Mouse (Mus musculus) midbrain, embryonic 13.5 days (tissue): ENCODE measurements at regions not wholly inside any gene's neighbourhood (a gene's known extent, or its start where the extent isn't known, plus 50 kb on each side); places are given as distances from the start of the nearest gene placed in this dataset.
A peak's percentile ranks its signal among the peaks of the same experiment; 100 is the strongest.

Experiments
- ATAC-seq: fragments of 200-750 bp; cut with Nextera tagmentation; 2 replicates; pipeline ENCODE4 v1.8.0; 2017; ENCODE audit warnings: mild to moderate bottlenecking, moderate TSS enrichment, moderate library complexity
- H3K27ac ChIP-seq: fragments of 300-500 bp; sonication (generic); 2 replicates; pipeline ENCODE4 v1.5.1; 2015; ENCODE audit warnings: inconsistent platforms, mild to moderate bottlenecking, moderate library complexity
- H3K27me3 ChIP-seq: fragments of 300-500 bp; sonication (generic); 2 replicates; pipeline ENCODE4 v1.6.1; 2015; ENCODE audit warnings: mild to moderate bottlenecking, inconsistent platforms
- H3K36me3 ChIP-seq: fragments of 300-500 bp; sonication (generic); 2 replicates; pipeline ENCODE4 v1.6.1; 2015; ENCODE audit warnings: mild to moderate bottlenecking, inconsistent platforms
- H3K4me1 ChIP-seq: fragments of 300-500 bp; sonication (generic); replicated peaks from 2 replicates; pipeline ENCODE4 v1.6.1; 2015; ENCODE audit warnings: inconsistent platforms
- H3K4me2 ChIP-seq: fragments of 300-500 bp; sonication (generic); replicated peaks from 2 replicates; pipeline ENCODE4 v1.6.1; 2015; ENCODE audit warnings: moderate library complexity, mild to moderate bottlenecking, inconsistent platforms
- H3K4me3 ChIP-seq: fragments of 300-500 bp; sonication (generic); replicated peaks from 2 replicates; pipeline ENCODE4 v1.5.1; 2015; ENCODE audit warnings: mild to moderate bottlenecking, inconsistent platforms
- H3K9ac ChIP-seq: fragments of 300-500 bp; sonication (generic); replicated peaks from 2 replicates; pipeline ENCODE4 v1.6.1; 2015; ENCODE audit warnings: mild to moderate bottlenecking, inconsistent platforms
- H3K9me3 ChIP-seq: fragments of 300-500 bp; sonication (generic); 2 replicates; pipeline ENCODE4 v1.6.1; 2016; ENCODE audit warnings: mild to moderate bottlenecking, inconsistent platforms
- WGBS: fragments of 180-500 bp; shearing (Covaris S2); methylation state at CpG from one replicate; pipeline ENCODE4 v1.1.7; 2015; 5-methylcytosine and 5-hydroxymethylcytosine counted together

- Histone ChIP-seq H3K27ac (no peak overlapping the region), H3K4me1 (peaks cover 38% of the 10 kb centered on the region), H3K9me3 (no peaks in the 10 kb centered on the region), H3K27me3 (0 out of 2 replicates have a peak, but pooled peaks cover 12% of the 10 kb centered on the region), H3K36me3 (no peaks in the 10 kb centered on the region), H3K4me2 (no peak overlapping the region), H3K9ac (no peak overlapping the region), H3K4me3 (no peak overlapping the region)
- WGBS = 21% methylated on average over 6 of the region's 6 CpGs
- ATAC-seq = peak; percentile 65
These were observed 212.4 kb upstream of the Atp5g3 start for GRCm38 (mm10) chr2:74123360-74124074.

DNA sequence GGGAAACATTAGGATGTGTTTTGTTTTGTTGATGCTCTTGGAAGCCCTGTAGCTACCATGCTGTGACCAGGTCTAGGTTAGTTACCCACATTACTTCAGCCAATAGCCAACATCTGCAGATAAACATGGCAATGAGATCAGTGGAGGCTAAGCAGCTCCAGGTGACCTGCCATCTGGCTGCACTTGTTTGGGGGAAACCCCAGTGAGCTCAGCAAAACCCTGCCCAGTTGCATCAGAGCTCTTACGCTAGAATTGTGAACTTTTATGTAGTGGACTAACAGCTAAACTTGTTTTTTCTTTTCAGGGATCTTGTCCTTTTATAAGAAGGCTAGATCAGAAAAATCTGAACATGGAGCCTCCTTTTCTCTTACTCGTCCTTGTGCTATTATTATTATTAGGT is 211.8 kb upstream of the Atp5g3 start:
- WGBS = 76% methylated on average over 2 of the region's 2 CpGs
- no peaks in the 10 kb centered on the region for H3K36me3 ChIP-seq
- H3K9me3 ChIP-seq = no peaks in the 10 kb centered on the region
- H3K4me2 ChIP-seq = no peak overlapping the region
- H3K4me3 ChIP-seq = no peak overlapping the region
- peaks cover 34% of the 10 kb centered on the region for H3K4me1 ChIP-seq
- ATAC-seq = no peak
- H3K9ac ChIP-seq = no peak overlapping the region
- 0 out of 2 replicates have a peak, but pooled peaks cover 17% of the 10 kb centered on the region for H3K27me3 ChIP-seq
- H3K27ac ChIP-seq = no peak overlapping the region

DNA sequence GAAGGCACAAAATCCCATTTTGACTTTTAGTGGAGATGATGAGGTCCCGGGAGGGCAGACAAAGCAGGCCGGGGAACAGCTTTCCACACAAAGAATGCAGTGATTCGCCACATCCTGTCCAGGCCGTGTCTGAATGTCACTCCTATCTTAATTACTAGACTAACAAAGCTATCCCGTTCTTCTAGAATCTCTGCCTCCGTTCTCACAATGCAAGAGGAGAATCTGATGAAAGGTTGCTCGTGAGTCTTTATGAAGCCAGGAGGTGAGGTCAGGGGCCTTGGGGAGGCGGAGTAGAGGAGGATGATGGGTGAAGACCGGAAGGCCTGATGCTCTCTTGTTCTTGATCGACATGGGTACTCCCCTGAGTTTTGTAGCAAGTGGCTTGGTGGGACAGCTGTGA is 208.9 kb upstream of the Atp5g3 start:
- no peak overlapping the region for H3K4me3 ChIP-seq
- H3K27ac ChIP-seq = peak overlapping the region; percentile 68
- no peak overlapping the region for H3K4me2 ChIP-seq
- peaks cover 28% of the 10 kb centered on the region for H3K4me1 ChIP-seq
- ATAC-seq = peak; percentile 37
- 42% methylated on average over 10 of the region's 10 CpGs for WGBS
- no peaks in the 10 kb centered on the region for H3K36me3 ChIP-seq
- H3K9ac ChIP-seq = peak overlapping the region; percentile 14; the same call in 1 of the 2 replicates
- no peaks in the 10 kb centered on the region for H3K9me3 ChIP-seq
- H3K27me3 ChIP-seq = 0 out of 2 replicates have a peak, but pooled peaks cover 9% of the 10 kb centered on the region

- Histone ChIP-seq H3K4me1 (peaks cover 28% of the 10 kb centered on the region), H3K36me3 (no peaks in the 10 kb centered on the region), H3K4me3 (no peak overlapping the region), H3K9me3 (no peaks in the 10 kb centered on the region), H3K9ac (peak overlapping the region; percentile 14; the same call in 1 of the 2 replicates), H3K27ac (peak overlapping the region; percentile 68), H3K27me3 (0 out of 2 replicates have a peak, but pooled peaks cover 9% of the 10 kb centered on the region), H3K4me2 (no peak overlapping the region)
- ATAC-seq = peak; percentile 52
- WGBS = 42% methylated on average over 17 of the region's 17 CpGs
These were observed 208.2 kb upstream of the Atp5g3 start for GRCm38 (mm10) chr2:74119167-74119937.

DNA sequence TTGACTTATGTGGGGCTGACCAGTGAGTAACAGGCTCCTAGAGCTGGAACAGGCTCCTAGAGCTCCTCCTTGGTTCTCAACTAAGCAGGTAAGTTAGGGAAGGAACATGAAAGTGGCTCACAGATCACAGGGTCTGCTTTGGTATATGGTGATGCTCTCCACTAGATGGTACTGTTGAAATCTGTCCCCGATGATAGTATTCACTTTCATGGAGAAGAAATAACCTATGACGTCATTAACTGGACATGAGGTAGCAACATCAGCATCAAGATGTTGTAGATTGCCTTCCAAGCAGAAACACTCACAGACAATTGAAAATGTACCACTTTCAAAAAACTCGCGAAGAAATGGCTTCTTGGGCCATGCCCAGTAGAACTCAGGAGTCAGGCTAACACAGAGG is 195.3 kb upstream of the Atp5g3 start:
- no peak overlapping the region for H3K4me2 ChIP-seq
- H3K36me3 ChIP-seq = no peaks in the 10 kb centered on the region
- H3K9ac ChIP-seq = no peak overlapping the region
- 87% methylated on average over 4 of the region's 4 CpGs for WGBS
- no peak overlapping the region for H3K4me3 ChIP-seq
- H3K9me3 ChIP-seq = no peaks in the 10 kb centered on the region
- H3K4me1 ChIP-seq = no peaks in the 10 kb centered on the region
- H3K27ac ChIP-seq = no peak overlapping the region
- H3K27me3 ChIP-seq = no peaks in the 10 kb centered on the region
- no peak for ATAC-seq

DNA sequence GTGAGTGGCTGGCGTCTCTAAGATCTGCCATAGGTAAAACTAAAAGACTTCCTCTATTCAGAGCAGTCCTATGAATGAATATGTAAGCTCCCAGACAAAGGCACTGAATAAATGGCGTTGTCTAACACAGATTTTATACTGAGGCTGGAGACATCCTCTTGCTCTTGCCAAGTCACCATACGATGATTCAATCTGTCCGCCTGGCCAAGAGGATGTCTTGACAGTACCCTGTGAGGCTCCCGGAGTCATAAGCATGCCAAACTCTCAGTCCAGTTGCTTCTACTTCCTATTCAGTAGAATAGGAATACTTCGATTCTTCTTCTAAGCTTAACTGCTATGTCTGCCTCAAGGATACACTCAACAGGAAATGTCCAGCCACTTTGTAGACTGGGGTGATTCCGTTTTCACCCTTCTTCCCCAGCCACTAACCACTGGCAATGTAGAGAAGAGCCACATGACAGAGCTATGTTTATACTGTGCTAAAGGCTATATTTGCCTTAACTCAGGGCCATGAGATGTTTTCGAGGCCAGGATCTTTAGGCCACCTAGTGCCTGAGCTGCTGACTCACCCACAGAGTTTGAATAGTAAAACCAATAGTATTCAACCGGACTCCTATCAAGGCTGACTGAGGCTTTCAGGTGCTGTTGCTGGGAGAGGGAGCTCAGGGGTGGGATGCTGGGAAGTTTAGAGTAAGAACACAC is 188.7 kb upstream of the Atp5g3 start:
- H3K27me3 ChIP-seq = no peaks in the 10 kb centered on the region
- ATAC-seq = no peak
- H3K9me3 ChIP-seq = no peaks in the 10 kb centered on the region
- H3K4me2 ChIP-seq = no peak overlapping the region
- H3K9ac ChIP-seq = no peak overlapping the region
- no peak overlapping the region for H3K4me3 ChIP-seq
- WGBS = 76% methylated on average over 9 of the region's 9 CpGs
- no peak overlapping the region for H3K27ac ChIP-seq
- H3K4me1 ChIP-seq = peaks cover 9% of the 10 kb centered on the region; the same call in 1 of the 2 replicates
- no peaks in the 10 kb centered on the region for H3K36me3 ChIP-seq

GRCm38 (mm10) chr2:74096809-74097208 is 185.7 kb upstream of the Atp5g3 start:
- Histone ChIP-seq H3K9ac (no peak overlapping the region), H3K4me3 (no peak overlapping the region), H3K27me3 (no peaks in the 10 kb centered on the region), H3K36me3 (no peaks in the 10 kb centered on the region), H3K4me1 (peaks cover 9% of the 10 kb centered on the region; the same call in 1 of the 2 replicates), H3K27ac (no peak overlapping the region), H3K4me2 (no peak overlapping the region), H3K9me3 (0 out of 2 replicates have a peak, but pooled peaks cover 11% of the 10 kb centered on the region)
- no peak for ATAC-seq
- 67% methylated on average over 2 of the region's 2 CpGs for WGBS

DNA sequence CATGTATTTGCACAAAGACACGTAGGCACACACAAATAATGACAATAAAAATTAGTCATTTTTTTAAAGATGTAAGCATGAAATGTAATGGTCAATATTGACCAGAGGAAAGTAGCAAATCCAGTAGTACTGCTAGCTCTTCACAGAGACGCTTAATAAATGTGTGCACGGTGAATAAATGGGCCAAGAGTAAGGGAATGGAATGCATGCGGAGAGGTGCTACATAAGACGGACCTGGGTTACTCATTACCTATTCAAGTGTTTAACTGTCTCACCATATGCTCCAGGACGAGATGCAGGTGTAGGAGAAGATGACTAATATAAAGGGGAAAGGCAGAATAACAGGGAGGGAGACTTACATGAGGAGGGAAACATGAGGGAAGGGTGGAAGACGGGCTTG is 182.4 kb upstream of the Atp5g3 start:
- ATAC-seq = no peak
- Histone ChIP-seq H3K4me2 (no peak overlapping the region), H3K9ac (no peak overlapping the region), H3K9me3 (0 out of 2 replicates have a peak, but pooled peaks cover 11% of the 10 kb centered on the region), H3K27ac (no peak overlapping the region), H3K4me1 (peaks cover 6% of the 10 kb centered on the region; the same call in 1 of the 2 replicates), H3K4me3 (no peak overlapping the region), H3K36me3 (no peaks in the 10 kb centered on the region), H3K27me3 (no peaks in the 10 kb centered on the region; the same call in 1 of the 2 replicates)
- WGBS = 90% methylated on average over 7 of the region's 7 CpGs

- Histone ChIP-seq H3K9ac (no peak overlapping the region), H3K27me3 (no peaks in the 10 kb centered on the region; the same call in 1 of the 2 replicates), H3K4me2 (no peak overlapping the region), H3K4me1 (no peaks in the 10 kb centered on the region; the same call in 1 of the 2 replicates), H3K27ac (no peak overlapping the region), H3K9me3 (no peaks in the 10 kb centered on the region), H3K4me3 (no peak overlapping the region), H3K36me3 (no peaks in the 10 kb centered on the region)
- WGBS = 85% methylated on average over 3 of the region's 3 CpGs
- no peak for ATAC-seq
These were observed 176.2 kb upstream of the Atp5g3 start for GRCm38 (mm10) chr2:74087375-74087774.

DNA sequence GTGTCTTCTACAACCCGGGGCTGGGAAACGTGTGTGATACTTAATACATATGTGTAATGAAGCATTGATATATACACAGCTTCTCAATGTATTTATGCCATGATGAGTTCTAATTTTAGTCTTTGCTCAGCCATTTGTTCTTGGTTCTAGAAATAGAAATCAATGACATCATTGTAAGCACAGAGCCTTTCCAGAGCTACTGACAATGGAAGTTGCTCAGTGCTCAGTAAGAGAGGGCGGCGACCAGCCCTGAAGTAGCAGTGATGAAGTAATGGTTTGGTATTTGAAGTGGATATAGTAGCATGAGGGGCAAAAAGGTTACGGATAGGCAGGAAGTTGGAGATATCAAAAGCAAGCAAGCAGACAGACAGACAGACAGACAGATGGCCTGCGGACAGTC is 173.8 kb upstream of the Atp5g3 start:
- 95% methylated on average over 6 of the region's 6 CpGs for WGBS

DNA sequence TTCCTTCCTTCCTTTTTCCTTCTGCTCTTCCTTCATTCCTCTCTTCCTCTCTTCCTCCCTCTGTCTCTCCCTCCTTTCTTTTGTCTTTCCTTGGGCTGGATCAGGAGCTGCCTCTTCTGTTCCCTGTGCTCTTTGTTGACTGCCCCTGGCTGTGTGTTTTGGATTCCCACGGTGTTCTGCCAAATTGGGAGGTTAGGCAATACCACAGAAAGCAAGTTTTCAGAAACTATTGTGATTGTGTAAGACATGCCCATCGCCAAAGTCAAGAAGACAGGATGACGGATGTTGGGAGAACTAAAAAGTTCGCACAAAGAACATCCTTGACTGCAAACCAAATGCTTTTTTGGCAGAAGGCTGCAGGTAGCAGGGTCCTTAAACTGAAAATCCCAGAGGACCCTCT is 165.6 kb upstream of the Atp5g3 start:
- no peak overlapping the region for H3K4me3 ChIP-seq
- WGBS = 72% methylated on average over 4 of the region's 4 CpGs
- H3K4me2 ChIP-seq = no peak overlapping the region
- H3K9me3 ChIP-seq = no peaks in the 10 kb centered on the region
- H3K9ac ChIP-seq = no peak overlapping the region
- peaks cover 12% of the 10 kb centered on the region; the same call in 1 of the 2 replicates for H3K4me1 ChIP-seq
- H3K36me3 ChIP-seq = no peaks in the 10 kb centered on the region
- no peak for ATAC-seq
- peaks cover 7% of the 10 kb centered on the region; the same call in 1 of the 2 replicates for H3K27me3 ChIP-seq
- H3K27ac ChIP-seq = no peak overlapping the region

More for the DNA sequence above, 173.8 kb upstream of the Atp5g3 start:
- Histone ChIP-seq H3K27me3 (no peaks in the 10 kb centered on the region; the same call in 1 of the 2 replicates), H3K4me3 (no peak overlapping the region), H3K4me2 (no peak overlapping the region), H3K27ac (no peak overlapping the region), H3K4me1 (no peaks in the 10 kb centered on the region; the same call in 1 of the 2 replicates), H3K9me3 (no peaks in the 10 kb centered on the region), H3K9ac (no peak overlapping the region), H3K36me3 (no peaks in the 10 kb centered on the region)
- ATAC-seq = no peak
